Mouse (Mus musculus) CD4-positive, CD25-positive, alpha-beta regulatory T cell, adult 4 months (primary cell): ENCODE measurements around the gene Armc2. TPM values are rescaled to one million over a fixed set of nuclear protein-coding genes. Genes with fewer than 3 reads are reported as not detected.

Source experiments
- ATAC-seq: one replicate; pipeline ENCODE4 v1.8.0; 2017
- polyA plus RNA-seq, 2 experiments: library from polyadenylated mRNA; unstranded; fragments of 100-300 nt; shearing (Covaris generic); gene quantifications; one replicate each; pipeline ENCODE4 v1.2.1; 2017

Armc2 gene
- polyA plus RNA-seq, 2 experiments from 2014 or later, result 0.48 to 0.56 TPM

DNA sequence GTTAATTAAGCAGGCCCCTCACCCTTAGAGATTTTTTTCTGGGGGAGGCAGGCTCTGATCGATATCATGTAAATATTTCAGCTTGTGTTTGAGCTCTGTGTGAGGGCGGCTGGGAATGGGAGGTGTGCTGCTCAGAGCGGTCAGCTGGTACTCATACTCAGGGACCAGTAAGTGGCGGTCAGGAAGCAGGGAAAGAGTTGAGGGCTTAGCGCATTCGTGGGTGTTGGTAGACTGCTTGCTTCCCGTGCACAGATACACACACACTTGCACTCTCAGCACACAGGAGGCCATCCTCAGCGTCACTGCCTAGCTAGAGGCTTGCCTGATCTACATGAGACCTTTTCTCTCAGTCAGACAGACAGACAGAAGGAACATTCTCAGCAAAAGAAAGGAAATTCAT lies 116.8 kb downstream of the Armc2 start:
- no peak for ATAC-seq

DNA sequence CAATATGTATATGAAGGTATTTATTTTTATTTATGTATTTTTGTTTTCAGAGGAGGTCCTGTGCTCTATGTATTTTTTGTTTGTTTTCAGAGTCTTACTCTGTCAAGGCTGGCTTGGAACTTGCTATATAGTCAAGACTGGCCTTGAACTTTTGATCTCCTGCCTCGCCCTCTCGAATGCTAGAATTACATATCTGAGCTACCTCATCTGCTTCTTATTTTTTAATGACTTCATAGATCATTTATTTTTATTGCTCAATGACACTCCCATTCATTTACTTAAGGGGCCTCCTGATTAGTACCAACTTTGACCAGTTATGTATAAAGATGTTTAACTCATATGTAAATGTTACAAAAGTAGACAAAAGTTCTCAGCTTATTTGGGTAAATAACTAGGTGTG lies 121.4 kb downstream of the Armc2 start:
- no peak for ATAC-seq

DNA sequence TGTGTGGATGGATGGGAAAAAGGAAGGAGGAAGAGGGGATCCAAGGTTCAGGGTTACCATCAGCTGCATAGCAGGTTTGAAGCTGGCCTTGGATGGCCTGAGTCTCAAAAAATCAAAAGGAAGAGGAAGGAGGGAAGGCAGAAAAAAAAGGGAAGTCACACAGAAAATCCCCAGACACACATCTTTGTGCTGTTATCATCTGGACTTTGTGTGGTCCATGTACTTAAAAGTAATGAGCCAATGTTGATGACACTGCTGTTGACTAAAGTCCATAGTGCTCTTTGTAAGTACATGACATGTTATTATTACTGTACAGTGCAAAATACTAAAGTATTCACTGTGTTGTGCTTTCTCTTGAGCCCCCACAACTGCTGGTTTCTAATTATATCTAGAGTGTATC lies 121.8 kb downstream of the Armc2 start:
- ATAC-seq, result no peak

DNA sequence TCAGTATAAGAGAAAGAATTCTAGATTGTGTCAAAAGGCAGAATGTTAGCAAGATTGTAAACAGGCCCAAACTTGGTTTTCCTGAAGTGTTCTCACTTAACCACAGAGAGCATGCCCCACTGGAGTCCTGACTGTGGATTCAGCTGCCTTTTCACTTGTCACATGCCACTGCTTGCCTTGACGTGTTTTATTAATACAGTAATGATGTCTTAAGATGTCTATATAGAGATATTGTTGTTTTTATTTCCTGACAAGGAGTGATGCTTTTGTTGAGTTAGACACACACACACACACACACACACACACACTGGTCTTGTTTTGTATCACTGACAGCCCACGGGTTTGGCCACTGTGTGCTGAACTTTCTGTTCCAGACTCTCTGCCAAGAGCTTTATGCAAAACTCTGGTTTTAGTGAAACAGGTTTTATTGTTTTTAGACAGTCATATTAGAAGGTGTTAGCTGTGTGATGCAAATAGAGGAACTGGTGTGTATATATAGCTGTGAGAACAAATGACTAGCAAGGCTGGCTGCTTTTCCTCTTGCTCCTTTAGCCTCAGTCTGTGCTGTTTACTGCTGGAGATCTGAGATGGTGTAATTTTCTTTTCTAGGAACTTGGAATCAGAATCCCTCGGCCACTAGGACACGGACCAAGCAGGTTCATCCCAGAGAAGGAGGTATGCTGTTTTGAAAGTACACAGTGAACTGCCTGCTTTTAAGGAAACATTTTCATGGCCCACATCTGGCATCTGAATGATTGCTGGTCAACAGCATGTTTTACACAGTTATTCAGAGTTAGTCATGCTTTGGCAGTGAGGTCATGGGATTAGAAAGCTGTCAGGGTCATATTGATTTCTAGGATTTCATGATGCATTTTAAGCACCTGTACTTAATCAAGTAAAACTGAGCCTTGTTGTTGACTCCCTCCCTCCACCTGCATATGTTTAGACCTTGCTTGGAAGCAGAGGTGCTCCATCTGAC lies 124.5 kb downstream of the Armc2 start:
- ATAC-seq, result peak; percentile 50

DNA sequence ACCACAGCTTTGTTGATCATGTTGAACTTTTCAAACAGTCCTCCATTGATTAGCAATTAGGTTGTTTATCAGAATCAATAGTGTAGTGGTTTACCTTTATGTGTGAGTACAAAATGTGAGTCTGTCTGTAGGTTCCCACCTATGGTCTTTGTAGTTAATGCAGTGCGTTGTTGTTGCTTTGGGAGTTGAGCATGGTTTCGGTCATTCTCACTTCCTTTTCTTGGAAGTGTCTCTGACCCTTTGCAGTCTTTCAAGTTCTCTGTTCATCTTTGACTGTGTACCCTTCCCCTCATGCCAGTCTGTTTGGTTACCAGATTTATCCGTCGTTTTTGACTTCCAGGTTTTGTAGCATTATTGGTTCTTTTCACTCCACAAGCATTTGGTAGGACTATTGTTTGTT lies 126.9 kb downstream of the Armc2 start:
- ATAC-seq, result no peak

DNA sequence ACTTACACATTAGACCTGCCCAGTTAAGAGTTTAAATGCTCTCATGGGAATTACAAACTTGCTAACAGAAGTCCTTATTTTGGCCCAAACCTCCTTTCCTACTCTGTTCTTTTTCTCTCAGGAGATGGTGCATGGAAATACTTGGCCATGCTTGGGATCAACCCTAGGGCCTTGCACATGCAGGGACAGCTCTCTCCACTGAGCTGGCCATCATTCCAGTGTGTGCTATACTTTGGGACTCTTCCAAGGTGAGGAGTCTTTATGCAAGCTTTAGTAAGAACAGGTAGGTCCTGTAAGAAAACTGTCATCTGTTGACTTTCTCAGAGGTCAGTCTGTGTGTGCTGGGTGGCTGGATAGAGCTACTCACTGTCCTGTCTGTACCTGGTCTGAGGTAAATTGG lies 127.7 kb downstream of the Armc2 start:
- ATAC-seq, result no peak

DNA sequence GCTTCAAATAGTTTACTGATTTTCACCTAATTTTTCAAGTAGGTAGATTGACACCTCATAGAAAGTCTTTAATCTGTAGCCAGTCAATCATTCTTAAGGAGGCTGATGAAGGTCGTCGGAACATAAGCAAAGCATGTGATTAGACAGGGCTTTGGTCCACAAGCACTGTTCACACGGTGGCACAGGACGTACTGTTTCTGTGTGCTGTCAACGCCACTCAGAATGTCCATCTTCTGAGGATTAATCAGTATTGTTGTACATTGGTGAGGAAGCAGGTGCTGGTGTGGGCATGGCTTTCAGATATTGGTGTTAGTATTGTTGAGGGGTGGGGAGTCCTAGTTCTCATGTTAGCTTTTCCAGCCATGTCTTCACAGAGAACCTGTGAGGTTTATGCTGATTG lies 128.7 kb downstream of the Armc2 start:
- no peak for ATAC-seq

DNA sequence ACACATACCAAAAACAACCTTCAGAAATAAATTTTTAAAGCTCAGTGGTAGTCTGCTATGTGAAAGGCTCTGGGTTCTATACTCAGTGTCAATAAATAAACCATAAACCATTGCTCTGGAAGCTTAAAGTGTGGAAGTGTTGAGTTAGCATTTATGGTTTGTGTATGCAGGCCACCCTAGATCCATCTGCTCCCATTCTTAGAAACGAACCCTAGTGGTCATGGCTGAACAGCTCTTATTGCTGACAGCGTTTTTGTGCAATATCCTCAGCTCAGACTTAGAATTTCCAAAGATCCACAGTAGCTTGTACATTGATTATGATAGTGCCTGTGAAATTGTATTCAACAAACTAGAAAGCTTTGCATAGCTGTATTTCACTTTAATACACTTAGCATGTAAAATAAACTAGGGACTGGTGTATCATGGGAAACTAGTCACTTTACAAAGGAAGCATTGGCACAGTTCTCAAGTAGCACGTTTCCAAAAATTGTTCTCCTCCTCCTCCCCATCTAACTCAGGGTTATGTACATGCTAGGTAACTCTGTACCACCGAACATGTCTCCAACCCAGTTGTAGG lies 129.8 kb downstream of the Armc2 start:
- peak; percentile 34 for ATAC-seq

DNA sequence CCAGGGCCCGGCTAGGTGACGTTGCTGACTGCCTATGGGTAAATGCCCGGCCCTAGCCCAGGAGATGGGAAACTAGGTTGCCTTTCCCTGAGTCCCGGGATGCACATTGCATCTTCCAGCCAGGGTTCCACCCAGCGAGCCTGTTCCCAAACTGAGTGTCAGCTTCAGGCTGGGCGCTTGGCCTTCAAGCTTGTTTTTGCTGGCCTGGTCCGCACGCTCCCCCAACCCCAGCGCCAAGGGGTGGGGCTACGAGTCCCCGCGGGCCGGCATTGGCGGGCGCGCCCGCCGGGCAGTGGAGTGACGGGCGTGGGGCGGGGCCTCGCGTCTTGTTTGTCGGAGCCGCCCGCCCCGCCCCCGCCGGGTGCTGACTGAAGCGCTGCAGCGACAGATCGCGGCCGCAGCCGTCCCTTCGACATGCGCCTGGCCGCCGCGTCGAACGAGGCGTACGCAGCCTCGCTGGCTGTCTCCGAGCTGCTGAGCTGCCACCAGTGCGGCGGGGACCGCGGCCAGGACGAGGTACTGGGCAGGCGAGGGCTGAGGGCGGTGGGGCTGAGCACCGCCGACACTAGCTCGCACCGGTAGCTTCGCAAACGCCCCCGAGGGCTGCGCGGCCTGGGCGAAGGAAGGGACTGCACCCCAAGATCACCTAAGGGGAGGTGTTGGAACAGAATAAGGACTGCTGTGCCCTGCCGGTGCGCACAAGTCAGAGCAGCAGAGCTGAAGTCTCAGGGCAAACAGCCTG lies 131.0 kb downstream of the Armc2 start:
- ATAC-seq, result peak; percentile 82

DNA sequence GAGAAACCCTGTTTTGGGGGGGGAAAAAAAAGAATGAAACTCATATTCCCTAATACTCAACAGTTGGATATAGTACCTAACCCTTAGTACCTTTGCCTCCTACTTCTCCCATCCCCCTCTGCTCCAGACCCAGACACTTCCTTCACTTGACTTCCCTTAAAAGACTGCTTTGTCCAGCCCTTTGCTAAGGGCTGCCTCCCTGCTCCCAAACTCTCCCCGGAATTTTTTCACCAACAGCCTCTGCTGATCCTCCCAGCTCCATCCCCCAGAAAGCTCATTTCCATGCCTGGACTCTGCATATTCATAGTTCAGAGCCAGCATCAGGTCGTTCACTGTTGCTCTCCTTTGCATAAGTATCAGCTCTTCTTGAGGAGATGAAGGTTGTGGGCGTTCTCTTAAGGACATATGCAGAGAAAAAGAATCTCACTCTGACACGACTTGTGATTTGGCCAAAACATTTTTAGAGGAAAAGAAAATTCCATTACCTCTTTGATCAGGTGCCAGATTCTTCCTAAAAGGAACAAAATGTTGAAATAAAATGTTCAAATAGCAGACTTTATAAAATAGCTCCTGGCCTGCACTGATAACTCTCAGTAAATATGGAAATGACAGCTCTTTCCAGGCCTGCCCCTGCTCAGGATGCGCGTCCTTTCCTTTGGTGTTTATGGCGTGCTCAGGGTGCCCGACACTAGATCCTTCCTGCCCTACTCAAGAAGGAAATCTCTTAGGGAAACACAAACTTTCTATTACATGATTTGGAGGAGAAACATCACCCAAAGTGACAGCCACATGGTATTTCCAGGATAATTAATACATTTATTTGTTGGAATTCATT lies 134.3 kb downstream of the Armc2 start:
- no peak for ATAC-seq

DNA sequence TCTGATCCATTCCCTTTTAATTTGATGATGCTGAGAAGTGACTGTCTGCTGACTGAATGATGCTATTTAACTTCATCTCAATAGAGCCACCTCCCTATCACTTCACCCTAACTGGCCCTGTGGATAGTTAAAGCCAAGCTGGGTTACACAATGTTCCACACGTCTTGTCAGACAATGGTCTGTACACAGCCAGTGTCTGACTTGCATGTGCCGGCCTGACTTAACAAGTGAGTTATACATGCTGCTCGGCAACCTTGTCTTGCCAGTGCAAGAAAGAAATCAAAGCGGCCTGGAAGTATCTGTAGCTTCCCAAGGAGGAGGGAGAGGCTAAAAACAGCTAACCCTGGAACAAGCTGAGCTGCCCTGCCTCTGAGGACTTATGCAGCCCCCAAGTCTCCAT lies 136.8 kb downstream of the Armc2 start:
- ATAC-seq, result no peak

DNA sequence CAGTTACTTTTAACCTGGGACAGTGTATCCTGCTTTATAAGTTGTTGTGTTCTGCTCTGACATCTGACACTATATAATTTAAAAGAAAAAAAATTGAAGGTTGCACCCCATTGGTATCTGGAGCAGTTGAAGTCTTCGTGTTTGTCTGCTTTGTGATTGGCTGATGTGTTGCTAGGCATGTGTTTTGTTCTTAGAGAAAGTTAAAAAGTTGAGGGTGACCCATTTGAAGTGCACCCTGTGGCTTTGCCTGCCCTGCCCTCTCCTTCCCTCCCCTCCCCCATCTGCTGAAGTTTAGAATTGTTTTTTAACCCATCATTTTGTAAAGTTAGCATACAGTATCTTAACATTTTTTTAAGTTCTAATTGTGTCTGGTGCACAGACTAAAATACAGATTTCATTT lies 137.5 kb downstream of the Armc2 start:
- peak; percentile 92 for ATAC-seq

DNA sequence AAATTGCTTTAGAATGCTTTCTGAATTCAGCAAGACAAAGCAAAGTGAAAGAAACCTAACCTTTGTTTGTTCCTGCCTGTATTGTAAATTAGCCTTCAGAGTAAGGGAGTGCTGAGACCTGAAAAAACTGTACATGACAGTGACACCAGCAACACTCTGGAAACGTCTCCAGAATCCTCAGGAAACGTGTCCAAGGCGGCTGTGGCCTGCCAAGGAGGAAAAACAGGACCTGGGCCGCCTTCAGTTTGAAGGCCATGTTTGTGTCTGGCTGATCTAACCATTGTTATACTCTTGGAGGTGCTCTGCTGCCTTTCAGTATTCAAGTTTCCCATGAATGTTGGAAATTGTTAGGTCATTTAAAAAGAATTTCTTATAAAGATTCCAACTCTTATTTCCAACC lies 138.0 kb downstream of the Armc2 start:
- ATAC-seq, result no peak

DNA sequence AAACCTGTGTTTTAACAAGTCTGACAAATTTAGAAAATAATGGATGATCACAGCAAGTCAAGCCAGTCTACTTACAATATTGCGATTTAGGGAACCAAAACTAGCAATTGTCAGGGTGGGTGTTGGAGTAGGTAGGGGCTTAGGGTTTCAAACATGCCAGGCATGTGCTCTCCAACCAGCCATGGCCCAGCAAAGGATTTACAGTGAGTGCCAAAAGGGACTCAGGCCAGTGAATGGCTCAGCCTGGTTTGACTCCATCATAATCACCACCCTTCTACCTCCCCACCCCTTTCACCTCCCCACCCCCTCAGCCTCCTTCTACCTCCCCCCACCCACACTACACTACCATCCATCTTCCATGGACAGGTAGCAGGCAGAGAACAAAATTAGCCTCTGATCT lies 138.6 kb downstream of the Armc2 start:
- no peak for ATAC-seq

DNA sequence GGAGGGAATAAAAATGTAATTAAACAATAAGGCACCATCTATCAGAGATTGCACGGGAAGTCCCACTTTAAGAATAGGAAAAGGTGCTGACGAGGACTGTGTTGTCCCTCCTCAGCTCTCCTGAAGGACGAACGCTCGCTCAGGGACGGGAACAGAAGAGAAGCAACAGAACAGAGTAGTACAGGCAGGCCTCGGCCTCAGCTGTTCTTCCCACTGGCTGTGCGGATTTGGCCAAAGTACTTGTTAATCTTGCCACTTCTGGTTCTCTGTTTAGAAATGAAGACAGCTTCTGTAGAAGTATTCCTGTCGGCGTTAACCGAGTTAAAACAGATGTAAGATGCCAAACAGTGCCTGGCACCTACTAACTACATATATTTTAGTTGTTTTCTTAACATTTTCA lies 139.9 kb downstream of the Armc2 start:
- ATAC-seq, result no peak

DNA sequence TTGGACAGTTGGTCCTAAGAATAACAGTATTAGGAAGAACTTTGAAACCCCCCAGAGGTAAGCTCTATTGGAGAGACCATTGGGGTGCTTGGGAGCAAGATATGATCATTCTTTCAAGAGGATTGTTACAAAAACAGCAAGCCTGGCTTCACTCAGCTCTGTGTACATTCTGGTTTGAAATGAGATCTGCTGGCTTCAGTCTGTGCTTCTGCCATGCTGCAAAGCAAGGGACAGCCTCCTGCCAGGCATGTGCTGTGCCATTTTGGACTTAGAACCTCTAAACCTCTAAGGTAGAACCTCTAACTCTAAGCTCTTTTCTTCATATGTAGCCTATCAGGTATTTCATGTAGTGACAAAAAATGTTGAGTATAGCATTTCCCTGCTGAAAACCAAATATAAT lies 142.6 kb downstream of the Armc2 start:
- no peak for ATAC-seq

DNA sequence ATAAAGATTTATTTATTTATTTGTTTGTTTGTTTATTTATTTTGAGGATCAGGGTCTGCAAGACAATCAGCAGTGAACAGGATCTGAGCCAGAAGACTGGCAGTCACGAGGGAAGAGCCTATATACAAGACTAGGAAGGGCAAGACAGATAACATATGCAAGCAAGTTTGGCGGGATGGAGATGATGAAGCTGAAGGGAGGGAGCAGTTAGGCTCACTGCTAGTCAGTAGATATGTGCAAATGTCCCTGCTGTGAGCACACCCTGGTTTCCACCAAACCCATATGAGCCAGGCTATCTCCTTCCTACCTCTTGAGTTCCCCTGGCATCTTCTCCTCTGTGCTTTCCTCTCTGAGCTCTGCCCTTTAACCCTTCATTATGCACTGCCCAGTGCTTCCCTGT lies 146.7 kb downstream of the Armc2 start:
- ATAC-seq, result no peak

DNA sequence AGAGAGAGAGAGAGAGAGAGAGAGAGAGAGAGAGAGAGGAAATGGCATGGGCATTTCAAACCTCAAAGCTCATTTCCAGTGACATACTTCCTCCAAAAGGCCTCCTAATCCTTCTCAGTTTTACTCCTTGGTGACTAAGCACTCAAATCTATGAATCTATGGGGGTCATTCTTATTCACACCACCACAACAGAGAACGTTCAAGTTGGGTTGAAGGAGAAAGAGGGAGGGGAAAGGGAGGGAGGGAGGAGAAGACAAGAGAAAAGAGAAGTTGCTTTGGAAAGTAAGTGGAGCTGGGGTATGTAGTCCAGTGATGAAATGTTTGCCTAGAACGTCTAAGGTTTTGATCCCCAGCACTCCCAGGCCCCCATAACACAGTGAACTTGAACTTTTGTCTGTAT lies 148.1 kb downstream of the Armc2 start:
- no peak for ATAC-seq

DNA sequence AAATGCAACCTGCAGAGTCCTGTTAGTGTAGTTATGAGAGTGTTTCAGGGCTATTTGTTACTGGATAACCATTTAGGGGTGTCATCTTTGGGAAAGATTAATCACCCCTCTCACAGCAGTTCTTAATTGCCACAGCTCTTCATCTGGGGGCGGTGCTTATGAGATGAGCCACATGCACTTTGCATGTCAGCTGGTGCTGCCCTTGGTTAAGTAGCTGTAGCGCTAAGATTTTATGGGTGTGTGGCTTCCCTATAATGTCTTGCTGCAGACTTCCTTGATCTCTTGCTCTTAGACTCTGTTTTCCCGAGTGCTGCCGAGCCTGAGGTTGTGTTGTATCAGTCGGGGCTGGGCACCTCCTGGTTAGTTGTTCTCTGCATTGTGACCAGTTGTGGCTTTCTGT lies 150.3 kb downstream of the Armc2 start:
- ATAC-seq, result peak; percentile 72

DNA sequence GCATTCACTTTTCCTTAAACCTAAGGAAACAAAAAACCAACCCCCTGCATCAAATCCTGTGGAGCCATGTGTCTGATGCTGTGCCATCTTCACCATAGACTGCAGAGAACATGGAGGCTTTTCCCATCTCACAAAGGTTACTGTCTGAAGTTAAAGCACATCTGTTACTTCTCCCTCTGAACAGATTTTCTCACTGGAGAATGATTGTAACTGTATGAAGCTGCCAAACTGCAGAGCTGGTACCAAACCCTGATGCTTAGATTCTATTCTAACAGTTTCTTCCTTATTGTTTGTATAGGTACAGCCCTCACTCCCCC lies 151.4 kb downstream of the Armc2 start:
- no peak for ATAC-seq

DNA sequence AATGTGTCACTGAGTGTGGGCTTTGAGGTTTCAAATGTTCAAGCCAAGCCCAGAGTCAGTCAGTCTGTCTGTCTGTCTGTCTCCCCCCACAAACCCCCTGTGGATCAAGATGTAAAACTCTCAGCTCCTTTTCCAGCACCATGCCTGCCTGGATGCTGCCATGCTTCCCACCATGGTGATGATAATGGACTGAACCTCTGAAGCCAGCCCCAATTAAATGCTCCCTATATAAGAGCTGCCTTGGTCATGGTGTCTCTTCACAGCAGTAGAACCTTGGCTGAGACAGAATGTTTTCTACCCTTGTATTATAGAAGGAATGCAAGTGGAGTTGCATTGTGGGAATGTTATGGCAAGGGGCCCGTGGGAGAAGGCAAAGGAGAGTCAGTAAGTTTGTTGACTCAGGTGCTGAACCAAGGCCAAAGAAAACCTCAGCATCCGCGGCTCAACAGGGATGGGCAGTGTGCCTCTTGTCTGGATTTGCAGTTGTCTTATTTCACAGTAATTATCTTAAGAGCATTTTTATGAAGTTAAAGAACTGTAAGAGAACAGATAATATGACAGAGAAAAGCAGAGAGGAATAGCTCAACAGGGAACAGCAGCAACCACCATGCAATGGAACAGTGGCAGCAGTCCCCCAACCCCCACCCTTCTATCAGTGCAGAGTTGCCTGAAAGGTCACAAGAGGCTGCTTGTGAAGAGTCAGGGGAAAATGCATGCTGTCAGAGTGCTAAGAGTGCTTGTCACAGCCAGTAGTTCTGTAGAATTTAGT lies 152.0 kb downstream of the Armc2 start:
- ATAC-seq, result peak; percentile 40
